Comparison of ENCODE assay signal across 22 mouse cellular contexts in genomic region chr11:8434366-8434765, GRCm38 (mm10).
DNase-seq lines count a peak whose midpoint lies in the region; ATAC-seq and TF ChIP-seq lines count a peak whose summit lies in the region.
"Had no signal": no experiment of that assay in that cellular context is flagged by ENCODE, and none has a peak within 500 bp of the region (broad histone marks: within the 10 kb centered on the region; RNA-seq: fewer than 3 reads in every experiment).

No protein-coding gene starts in this region.

- no peak overlapping the region for H3K9ac ChIP-seq in heart, embryonic 11.5 days (ENCODE audit: low read depth, low read length)
- no peak overlapping the region for H3K9ac ChIP-seq in limb, embryonic 11.5 days (ENCODE audit: low read length)
- no peak overlapping the region for H3K9ac ChIP-seq in midbrain, embryonic 11.5 days (ENCODE audit: low read length)
- no peak overlapping the region for H3K9ac ChIP-seq in midbrain, postnatal 0 days (replicated peaks; ENCODE audit: low read length, poor library complexity, severe bottlenecking)
- H3K9ac ChIP-seq: embryonic facial prominence, embryonic 12.5 days; forebrain, embryonic 13.5 days had no signal

- no peak overlapping the region for H3K27ac ChIP-seq in heart, embryonic 11.5 days (ENCODE audit: low read depth, low read length)
- no peak overlapping the region for H3K27ac ChIP-seq in limb, embryonic 11.5 days (replicated peaks; ENCODE audit: low read depth, low read length)
- no peak overlapping the region for H3K27ac ChIP-seq in limb, embryonic 10.5 days
- no peak overlapping the region for H3K27ac ChIP-seq in midbrain, embryonic 11.5 days (ENCODE audit: low read depth, low read length)
- no peak overlapping the region for H3K27ac ChIP-seq in midbrain, postnatal 0 days (ENCODE audit: low read depth, low read length)
- H3K27ac ChIP-seq: embryonic facial prominence, embryonic 10.5 days; embryonic facial prominence, embryonic 12.5 days; forebrain, embryonic 13.5 days had no signal

- no peak overlapping the region for H3K4me2 ChIP-seq in heart, embryonic 11.5 days
- H3K4me2 ChIP-seq in limb, embryonic 11.5 days (ENCODE audit: low read depth, severe bottlenecking) = no peak overlapping the region
- no peak overlapping the region for H3K4me2 ChIP-seq in midbrain, embryonic 11.5 days
- no peak overlapping the region for H3K4me2 ChIP-seq in midbrain, postnatal 0 days (ENCODE audit: low read depth, low read length, poor library complexity, severe bottlenecking)
- H3K4me2 ChIP-seq: embryonic facial prominence, embryonic 12.5 days; forebrain, embryonic 13.5 days had no signal

- H3K4me1 ChIP-seq in heart, embryonic 11.5 days (ENCODE audit: control insufficient read depth, insufficient read depth, low read length) = no peaks in the 10 kb centered on the region
- H3K4me1 ChIP-seq in limb, embryonic 11.5 days (ENCODE audit: control insufficient read depth, insufficient read depth, low read length) = no peaks in the 10 kb centered on the region
- H3K4me1 ChIP-seq in limb, embryonic 10.5 days = no peaks in the 10 kb centered on the region
- H3K4me1 ChIP-seq in midbrain, embryonic 11.5 days (ENCODE audit: control insufficient read depth, insufficient read depth, low read length) = no peaks in the 10 kb centered on the region
- H3K4me1 ChIP-seq in midbrain, postnatal 0 days (ENCODE audit: insufficient read depth, low read length) = no peaks in the 10 kb centered on the region
- H3K4me1 ChIP-seq: embryonic facial prominence, embryonic 10.5 days; forebrain, embryonic 13.5 days had no signal

- ATAC-seq in heart, embryonic 11.5 days (replicated peaks; ENCODE audit: insufficient number of reproducible peaks, low FRiP score, low TSS enrichment) = no peak
- ATAC-seq in limb, embryonic 11.5 days (ENCODE audit: insufficient number of reproducible peaks, low FRiP score, low TSS enrichment, low read depth) = no peak
- no peak for ATAC-seq in midbrain, embryonic 11.5 days (ENCODE audit: low FRiP score)
- no peak for ATAC-seq in midbrain, postnatal 0 days (ENCODE audit: low FRiP score)
- ATAC-seq: activated CD4-positive, CD25-positive, alpha-beta regulatory T cell, adult 4 months; CD4-positive, CD25-positive, alpha-beta regulatory T cell, adult 4 months; forebrain, embryonic 13.5 days; Patski had no signal

- no peak for TF ChIP-seq CTCF in midbrain, postnatal 0 days (IDR thresholded peaks at IDR 0.05)

- peak; percentile 79 for DNase-seq in heart, adult 11 months
- peak; percentile 18 for DNase-seq in limb, embryonic 11.5 days (ENCODE audit: low spot score)
- no peak for DNase-seq in limb, embryonic 10.5 days (ENCODE audit: low spot score)
- peak; percentile 71 for DNase-seq in midbrain, embryonic 11.5 days (ENCODE audit: low spot score, missing footprints)
- no peak for DNase-seq in midbrain, postnatal 0 days (ENCODE audit: low spot score)
- DNase-seq in kidney, adult 11 months = no peak
- DNase-seq: adrenal gland, adult 8-10 months; adrenal gland, postnatal 14 days; adrenal gland, postnatal 36 days; B cell, adult 2 months; cerebellum, adult 11-12 months; cerebellum, adult 2 months; cerebellum, adult 9-10 months; cerebellum, postnatal 10 days had no signal

- H3K36me3 ChIP-seq in heart, embryonic 11.5 days (ENCODE audit: control insufficient read depth, insufficient read depth, low read length) = peaks cover 20% of the 10 kb centered on the region
- H3K36me3 ChIP-seq in limb, embryonic 11.5 days (ENCODE audit: control insufficient read depth, insufficient read depth, low read length) = peaks cover 24% of the 10 kb centered on the region
- H3K36me3 ChIP-seq in limb, embryonic 10.5 days = peaks cover 100% of the 10 kb centered on the region
- H3K36me3 ChIP-seq in midbrain, embryonic 11.5 days (ENCODE audit: control insufficient read depth, insufficient read depth, low read length) = no peaks in the 10 kb centered on the region
- peaks cover 12% of the 10 kb centered on the region; the same call in 1 of the 2 replicates for H3K36me3 ChIP-seq in midbrain, postnatal 0 days (ENCODE audit: insufficient read depth, low read length)
- H3K36me3 ChIP-seq: G1E had no signal

- H3K4me3 ChIP-seq in heart, embryonic 11.5 days (ENCODE audit: low read depth, low read length) = no peak overlapping the region
- H3K4me3 ChIP-seq in limb, embryonic 11.5 days (ENCODE audit: low read depth, low read length) = no peak overlapping the region
- no peak overlapping the region for H3K4me3 ChIP-seq in limb, embryonic 10.5 days
- no peak overlapping the region for H3K4me3 ChIP-seq in midbrain, embryonic 11.5 days (ENCODE audit: low read depth, low read length)
- H3K4me3 ChIP-seq in midbrain, postnatal 0 days (ENCODE audit: low read depth, low read length) = no peak overlapping the region
- H3K4me3 ChIP-seq: embryonic facial prominence, embryonic 10.5 days; embryonic facial prominence, embryonic 12.5 days; forebrain, embryonic 13.5 days had no signal

- no peaks in the 10 kb centered on the region for H3K27me3 ChIP-seq in heart, embryonic 11.5 days (ENCODE audit: control insufficient read depth, insufficient read depth, low read length)
- no peaks in the 10 kb centered on the region for H3K27me3 ChIP-seq in limb, embryonic 11.5 days (ENCODE audit: control insufficient read depth, insufficient read depth, low read length)
- no peaks in the 10 kb centered on the region for H3K27me3 ChIP-seq in limb, embryonic 10.5 days (ENCODE audit: low read depth, poor library complexity, severe bottlenecking)
- no peaks in the 10 kb centered on the region for H3K27me3 ChIP-seq in midbrain, embryonic 11.5 days (ENCODE audit: control insufficient read depth, insufficient read depth, low read length)
- no peaks in the 10 kb centered on the region for H3K27me3 ChIP-seq in midbrain, postnatal 0 days (ENCODE audit: insufficient read depth, low read length)
- H3K27me3 ChIP-seq: embryonic facial prominence, embryonic 12.5 days; forebrain, embryonic 13.5 days; Patski had no signal

- H3K9me3 ChIP-seq in heart, embryonic 11.5 days (replicated peaks; ENCODE audit: control insufficient read depth, low read length) = no peaks in the 10 kb centered on the region
- no peaks in the 10 kb centered on the region for H3K9me3 ChIP-seq in limb, embryonic 11.5 days (ENCODE audit: control insufficient read depth, low read length)
- no peaks in the 10 kb centered on the region for H3K9me3 ChIP-seq in limb, embryonic 10.5 days (replicated peaks)
- no peaks in the 10 kb centered on the region for H3K9me3 ChIP-seq in midbrain, embryonic 11.5 days (ENCODE audit: control insufficient read depth, low read length)
- no peaks in the 10 kb centered on the region for H3K9me3 ChIP-seq in midbrain, postnatal 0 days (ENCODE audit: low read length)
- H3K9me3 ChIP-seq: embryonic facial prominence, embryonic 10.5 days; embryonic facial prominence, embryonic 12.5 days; forebrain, embryonic 13.5 days had no signal

- WGBS in heart, embryonic 11.5 days (ENCODE audit: insufficient replicate concordance) = 77% methylated on average over 6 of the region's 6 CpGs
- WGBS in limb, embryonic 11.5 days = 95% methylated on average over 6 of the region's 6 CpGs
- whole genome bisulfite sequencing in limb, embryonic 10.5 days = 94% methylated on average over 6 of the region's 6 CpGs
- 86% methylated on average over 6 of the region's 6 CpGs for WGBS in midbrain, embryonic 11.5 days
- 90% methylated on average over 6 of the region's 6 CpGs for WGBS in midbrain, postnatal 0 days

Comparison
In these comparisons a context has a peak if more than half of its experiments do, and no peak if none do; other contexts are left out.
1. DNase-seq: peak in heart, adult 11 months (single experiment), limb, embryonic 11.5 days (single experiment) and midbrain, embryonic 11.5 days (single experiment); none in limb, embryonic 10.5 days (single experiment), midbrain, postnatal 0 days (single experiment) and kidney, adult 11 months (single experiment).